ENCODE assay signal across 21 mouse cellular contexts in genomic region chr2:159145980-159146379, GRCm38 (mm10).
DNase-seq lines count a peak whose midpoint lies in the region; ATAC-seq lines count a peak whose summit lies in the region.
"Had no signal": no experiment of that assay in that cellular context is flagged by ENCODE, and none has a peak within 500 bp of the region (broad histone marks: within the 10 kb centered on the region; RNA-seq: fewer than 3 reads in every experiment).

No protein-coding gene starts in this region.

- intact Hi-C loops in heart, postnatal 14 days (cut with DNase I), result no loop called here

- H3K4me3 ChIP-seq in heart, embryonic 11.5 days (ENCODE audit: low read depth, low read length), result no peak overlapping the region
- no peak overlapping the region for H3K4me3 ChIP-seq in heart, embryonic 10.5 days

- H3K4me1 ChIP-seq in heart, embryonic 11.5 days (ENCODE audit: control insufficient read depth, insufficient read depth, low read length), result no peaks in the 10 kb centered on the region
- H3K4me1 ChIP-seq in heart, embryonic 10.5 days, result no peaks in the 10 kb centered on the region

- no peaks in the 10 kb centered on the region for H3K27me3 ChIP-seq in heart, embryonic 11.5 days (ENCODE audit: control insufficient read depth, insufficient read depth, low read length)
- H3K27me3 ChIP-seq in heart, embryonic 10.5 days (ENCODE audit: insufficient read depth, poor library complexity, severe bottlenecking), result no peaks in the 10 kb centered on the region
- H3K27me3 ChIP-seq: CH12.LX, Patski had no signal

- H3K9me3 ChIP-seq in heart, embryonic 11.5 days (replicated peaks; ENCODE audit: control insufficient read depth, low read length), result no peaks in the 10 kb centered on the region; the same call in 1 of the 2 replicates
- no peaks in the 10 kb centered on the region for H3K9me3 ChIP-seq in heart, embryonic 10.5 days

- peak; percentile 65 for DNase-seq in heart, adult 11 months
- DNase-seq in heart, embryonic 10.5 days (ENCODE audit: low spot score), result peak; percentile 61
- DNase-seq in heart, postnatal 14 days, result no peak
- peak; percentile 10 for DNase-seq in retina, postnatal 1 day
- no peak for DNase-seq in retina, embryonic 14.5 days (ENCODE audit: low spot score)
- DNase-seq: adrenal gland, adult 2 months; adrenal gland, adult 8-10 months; adrenal gland, postnatal 10 days; adrenal gland, postnatal 14 days; adrenal gland, postnatal 25 days; adrenal gland, postnatal 36 days; B cell, adult 2 months; cerebellum, adult 11 months; cerebellum, adult 11-12 months; cerebellum, adult 18-20 months had no signal

- no peak for ATAC-seq in heart, embryonic 11.5 days (replicated peaks; ENCODE audit: insufficient number of reproducible peaks, low FRiP score, low TSS enrichment)
- ATAC-seq: activated CD4-positive, CD25-positive, alpha-beta regulatory T cell, adult 4 months; CD4-positive, CD25-positive, alpha-beta regulatory T cell, adult 4 months; Patski had no signal

- no peaks in the 10 kb centered on the region for H3K36me3 ChIP-seq in heart, embryonic 11.5 days (ENCODE audit: control insufficient read depth, insufficient read depth, low read length)
- H3K36me3 ChIP-seq in heart, embryonic 10.5 days, result no peaks in the 10 kb centered on the region
- H3K36me3 ChIP-seq: G1E had no signal

- no peak overlapping the region for H3K4me2 ChIP-seq in heart, embryonic 11.5 days

- 86% methylated on average over 6 of the region's 6 CpGs for WGBS in heart, embryonic 11.5 days (ENCODE audit: insufficient replicate concordance)
- 84% methylated on average over 6 of the region's 6 CpGs for WGBS in heart, embryonic 10.5 days

- H3K9ac ChIP-seq in heart, embryonic 11.5 days (ENCODE audit: low read depth, low read length), result no peak overlapping the region

- no peak overlapping the region for H3K27ac ChIP-seq in heart, embryonic 11.5 days (ENCODE audit: low read depth, low read length)
- no peak overlapping the region for H3K27ac ChIP-seq in heart, embryonic 10.5 days

Comparison
In these comparisons a context has a peak if more than half of its experiments do, and no peak if none do; other contexts are left out.
1. DNase-seq: peak in heart, adult 11 months (single experiment), heart, embryonic 10.5 days (single experiment) and retina, postnatal 1 day (single experiment); none in heart, postnatal 14 days (0 of 2) and retina, embryonic 14.5 days (single experiment).